Mouse (Mus musculus) midbrain, embryonic 14.5 days (tissue): ENCODE results near the gene Trim37. TPM values are rescaled to one million over a fixed set of nuclear protein-coding genes. Genes with fewer than 3 reads are reported as not detected.

Experiments
- microRNA counts: library from miRNA; unstranded; fragments of <30 nt; microRNA quantifications from one replicate; lab custom pipeline; 2016
- microRNA-seq: library from miRNA; unstranded; fragments of <30 nt; microRNA quantifications from one replicate; pipeline ENCODE4, GENCODE M21; 2016
- polyA plus RNA-seq: library from polyadenylated mRNA; unstranded; fragments of >200 nt; fragmentation: Nextera tagmentation; extraction: Ambion mirVana; gene quantifications from 2 replicates; pipeline ENCODE4 v1.2.1, GENCODE M21; 2014

Gene Trim37
- polyA plus RNA-seq, 1 experiment from 2014 or later = 108 TPM

MicroRNAs within 50 kb of the gene (microRNA counts, 519-probe panel; counts per million panel counts)
- 7,228 counts per million, percentile 91 among the panel's probes with 10 or more counts for microRNA mmu-miR-301a (lab: Ali Mortazavi, UCI)

Small RNA genes lying within 50 kb of the gene (microRNA-seq; reads per million reads assigned to microRNA genes)
- gene Mir301 = 3,904 reads per million, percentile 89 among the genes with 10 or more reads in this experiment

Other genes starting within 250 kb of the Trim37 start
- gene Ypel2, start 133.4 kb upstream of the Trim37 start, polyA plus RNA-seq = 6.0 and 6.2 TPM in 2 replicates
- 173 and 180 TPM in 2 replicates for gene Gdpd1, start 53.0 kb upstream of the Trim37 start, polyA plus RNA-seq
- 19.2 and 24.2 TPM in 2 replicates for gene Smg8, start 40.3 kb upstream of the Trim37 start, polyA plus RNA-seq
- gene Prr11, start 18.4 kb upstream of the Trim37 start, polyA plus RNA-seq = 2.2 and 3.9 TPM in 2 replicates
- gene Ska2, start 17.8 kb upstream of the Trim37 start, polyA plus RNA-seq = 45.5 and 56.1 TPM in 2 replicates
- gene Ppm1e, start 231.9 kb downstream of the Trim37 start, polyA plus RNA-seq = 33.8 and 34.9 TPM in 2 replicates